Mouse (Mus musculus) spleen, postnatal 4 days (tissue): ENCODE measurements around the gene 4833439L19Rik.

Experiments used
- DNase-seq, 2 experiments: peaks; one replicate each; pipeline ENCODE4 v3.0.0; 2022; ENCODE audit warnings: low spot score in 2 of 2

Gene 4833439L19Rik

DNA sequence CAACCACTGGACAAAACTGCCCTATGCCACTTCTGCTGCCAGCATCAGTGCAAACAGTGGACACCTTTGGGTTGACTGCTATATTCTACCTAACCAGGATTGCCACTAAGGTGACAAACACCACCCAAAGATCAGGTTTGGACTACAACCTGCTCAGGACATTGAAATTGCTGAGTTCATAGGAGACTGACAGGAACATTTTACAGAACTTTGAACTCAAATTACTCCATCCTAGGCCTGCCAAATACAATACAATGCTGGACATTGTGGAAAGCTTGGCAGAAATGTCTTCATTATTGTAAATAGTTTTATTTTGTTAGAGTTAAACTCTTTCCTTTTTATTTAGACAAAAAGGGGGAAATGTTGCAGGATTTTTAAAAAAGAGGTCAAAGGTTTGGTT, 44.1 kb downstream of the 4833439L19Rik start:
- no peak for DNase-seq

GRCm38 (mm10) chr13:54520221-54520620, 45.0 kb downstream of the 4833439L19Rik start:
- DNase-seq, result peak; percentile 24 to 66

- DNase-seq, result no peak
These were observed 59.3 kb downstream of the 4833439L19Rik start for GRCm38 (mm10) chr13:54505920-54506319.

GRCm38 (mm10) chr13:54504611-54505260, 60.5 kb downstream of the 4833439L19Rik start:
- no peak for DNase-seq

- DNase-seq, result peak; percentile 73 to 91
These were observed 61.4 kb downstream of the 4833439L19Rik start, which contains the start of gene Simc1 for GRCm38 (mm10) chr13:54503604-54504521. TSS of gene Simc1 (plus strand) at chr13:54503779.

DNA sequence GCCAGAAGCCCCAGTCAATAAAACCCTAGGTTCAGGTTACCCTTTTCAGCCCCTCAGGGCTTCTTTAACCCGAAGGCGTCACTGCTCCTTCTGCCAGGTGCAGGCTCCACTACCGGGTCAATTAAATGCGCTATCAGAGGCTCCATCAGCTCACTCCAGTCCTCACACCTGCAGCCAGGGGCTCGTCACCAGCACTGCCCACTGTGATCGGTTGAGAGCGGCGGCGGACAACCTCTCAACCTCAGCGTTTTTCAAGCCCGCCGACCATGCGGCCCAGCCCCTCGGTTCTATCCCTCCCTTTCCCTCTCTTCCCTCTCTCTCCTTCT, 62.0 kb downstream of the 4833439L19Rik start:
- DNase-seq, result no peak

DNA sequence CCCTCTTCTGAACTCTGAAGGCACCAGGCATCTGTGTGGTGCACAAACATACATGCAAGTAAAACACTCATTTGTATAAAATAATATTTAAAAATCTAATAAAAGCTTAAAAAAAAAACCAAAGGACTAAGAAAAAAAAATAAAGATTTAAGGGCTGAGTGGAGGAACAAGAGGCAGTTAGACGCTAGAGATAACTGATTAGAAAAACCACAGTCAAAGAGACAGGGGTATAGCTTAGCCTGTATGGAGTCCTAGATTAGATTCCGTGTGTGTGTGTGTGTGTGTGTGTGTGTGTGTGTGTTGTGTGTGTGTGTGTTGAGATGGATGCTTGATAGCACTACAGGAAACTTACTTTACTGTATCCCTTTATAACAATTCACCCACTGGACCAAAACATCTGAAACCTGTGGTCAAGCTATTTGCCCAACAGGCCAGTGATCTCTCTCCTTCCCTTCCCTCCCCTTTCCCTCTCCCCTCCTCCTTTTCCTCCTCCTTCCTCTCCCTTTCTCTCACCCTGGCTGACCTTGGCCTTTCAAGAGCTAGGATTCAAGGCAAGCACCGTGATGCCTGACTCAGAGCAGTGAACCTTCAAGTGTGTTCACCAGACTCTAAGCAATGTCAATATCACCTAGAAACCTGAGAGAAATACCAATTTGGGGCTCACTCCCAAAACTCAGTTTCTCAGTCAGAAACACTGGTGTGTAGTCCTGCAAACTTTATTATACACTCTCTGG, 63.1 kb downstream of the 4833439L19Rik start:
- no peak for DNase-seq

DNA sequence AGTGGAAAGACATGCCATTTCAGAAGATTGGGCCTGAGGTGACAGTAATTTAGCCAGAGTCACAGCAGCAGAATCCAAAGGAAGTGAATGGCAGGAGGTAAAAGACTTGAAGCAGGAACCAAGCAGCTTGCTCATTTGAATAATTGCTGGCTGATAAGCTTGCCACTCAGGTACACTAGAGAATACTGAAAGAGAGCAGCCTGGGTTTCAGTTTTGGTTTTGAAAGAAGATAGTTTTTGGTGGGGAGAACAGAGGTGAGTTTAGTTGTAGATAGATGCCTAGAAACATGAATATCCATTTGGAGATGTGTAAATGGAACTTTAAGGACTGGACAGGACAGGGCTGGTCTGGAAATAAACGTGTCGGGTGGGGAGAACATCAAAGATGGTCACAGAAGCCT, 63.9 kb downstream of the 4833439L19Rik start:
- DNase-seq, result no peak
